8 mouse cellular contexts compared by ENCODE assay signal in genomic region chr19:38258651-38259065, GRCm38 (mm10). TPM values are rescaled to one million over a fixed set of nuclear protein-coding genes. Genes with fewer than 3 reads are reported as not detected.
DNase-seq lines count a peak whose midpoint lies in the region; ATAC-seq and TF ChIP-seq lines count a peak whose summit lies in the region.
"Had no signal": no experiment of that assay in that cellular context is flagged by ENCODE, and none has a peak within 500 bp of the region (broad histone marks: within the 10 kb centered on the region; RNA-seq: fewer than 3 reads in every experiment).

No protein-coding gene starts in this region.

- no peaks in the 10 kb centered on the region for H3K4me1 ChIP-seq in MEL (ENCODE audit: control insufficient read depth in 1 of 2, insufficient read depth in 2 of 2, low read length in 2 of 2)
- peaks cover 6% of the 10 kb centered on the region for H3K4me1 ChIP-seq in limb, embryonic 15.5 days
- H3K4me1 ChIP-seq in intestine, embryonic 16.5 days (ENCODE audit: control insufficient read depth, insufficient read depth, low read length): no peaks in the 10 kb centered on the region

- H3K9me3 ChIP-seq in MEL (replicated peaks; ENCODE audit: insufficient read depth, low read length): no peaks in the 10 kb centered on the region
- no peaks in the 10 kb centered on the region for H3K9me3 ChIP-seq in limb, embryonic 15.5 days
- no peaks in the 10 kb centered on the region for H3K9me3 ChIP-seq in intestine, embryonic 16.5 days (ENCODE audit: control insufficient read depth, low read length)

- no peaks in the 10 kb centered on the region for H3K27me3 ChIP-seq in MEL (ENCODE audit: control insufficient read depth in 1 of 2, insufficient read depth in 2 of 2, low read length in 2 of 2)
- H3K27me3 ChIP-seq in limb, embryonic 15.5 days: no peaks in the 10 kb centered on the region; the same call in 1 of the 2 replicates
- H3K27me3 ChIP-seq in intestine, embryonic 16.5 days (replicated peaks; ENCODE audit: control insufficient read depth, insufficient read depth, low read length): 0 out of 2 replicates have a peak, but pooled peaks cover under 1% of the 10 kb centered on the region

- WGBS in limb, embryonic 15.5 days: 65% methylated on average over 3 of the region's 3 CpGs
- WGBS in intestine, embryonic 16.5 days: 82% methylated on average over 3 of the region's 3 CpGs

- no peak for TF ChIP-seq RAD21 in MEL (IDR thresholded peaks at IDR 0.05; ENCODE audit: low read depth, low read length)

- no peak for TF ChIP-seq CTCF in MEL (IDR thresholded peaks at IDR 0.05 in 2 of 3, conservative IDR thresholded peaks at IDR 0.05 in 1 of 3; ENCODE audit: control insufficient read depth in 1 of 3, insufficient read depth in 1 of 3, low read depth in 2 of 3, low read length in 3 of 3, poor library complexity in 1 of 3, severe bottlenecking in 1 of 3)

- no peaks in the 10 kb centered on the region for H3K36me3 ChIP-seq in MEL (ENCODE audit: control insufficient read depth in 1 of 2, insufficient read depth in 2 of 2, low read length in 2 of 2)
- no peaks in the 10 kb centered on the region for H3K36me3 ChIP-seq in limb, embryonic 15.5 days
- H3K36me3 ChIP-seq in intestine, embryonic 16.5 days (ENCODE audit: control insufficient read depth, insufficient read depth, low read length): no peaks in the 10 kb centered on the region

- TF ChIP-seq POLR2A in MEL (IDR thresholded peaks at IDR 0.05; ENCODE audit: control insufficient read depth in 1 of 2, insufficient read depth in 1 of 2, low read depth in 1 of 2, low read length in 2 of 2, poor library complexity in 1 of 2): no peak

- peak overlapping the region; percentile 28; the same call in 1 of the 2 replicates for H3K4me2 ChIP-seq in limb, embryonic 15.5 days
- no peak overlapping the region for H3K4me2 ChIP-seq in intestine, embryonic 16.5 days (ENCODE audit: low read depth, low read length)

- H3K27ac ChIP-seq in MEL (ENCODE audit: control insufficient read depth, low read depth, low read length): no peak overlapping the region
- H3K27ac ChIP-seq in limb, embryonic 15.5 days: no peak overlapping the region
- H3K27ac ChIP-seq in intestine, embryonic 16.5 days (ENCODE audit: low read length): no peak overlapping the region

- H3K9ac ChIP-seq in MEL (ENCODE audit: control insufficient read depth, low read depth, low read length, poor library complexity, severe bottlenecking): no peak overlapping the region
- no peak overlapping the region for H3K9ac ChIP-seq in limb, embryonic 15.5 days
- no peak overlapping the region for H3K9ac ChIP-seq in intestine, embryonic 16.5 days (ENCODE audit: low read depth, low read length)

- ATAC-seq in limb, embryonic 15.5 days (ENCODE audit: insufficient number of reproducible peaks, low FRiP score, low TSS enrichment, low read depth): no peak
- ATAC-seq in intestine, embryonic 16.5 days: no peak

- peak; percentile 4 for DNase-seq in kidney, adult 18-20 months
- no peak for DNase-seq in kidney, adult 11 months
- no peak for DNase-seq in MEL (ENCODE audit: low read depth, low spot score)
- peak; percentile 69 for DNase-seq in cerebellum, adult 8-10 months
- no peak for DNase-seq in urinary bladder, postnatal 25 days (ENCODE audit: low spot score)
- DNase-seq: heart, postnatal 36 days had no signal

- H3K4me3 ChIP-seq in MEL (ENCODE audit: control insufficient read depth in 1 of 2, insufficient read depth in 1 of 2, low read depth in 2 of 2, low read length in 2 of 2): no peak overlapping the region
- H3K4me3 ChIP-seq in limb, embryonic 15.5 days: no peak overlapping the region
- no peak overlapping the region for H3K4me3 ChIP-seq in intestine, embryonic 16.5 days (ENCODE audit: low read length)

- no peaks in the 10 kb centered on the region for H3K79me2 ChIP-seq in MEL (ENCODE audit: control insufficient read depth, insufficient read depth, low read length, poor library complexity)

- TF ChIP-seq EP300 in MEL (IDR thresholded peaks at IDR 0.05; ENCODE audit: low read depth in 1 of 2, low read length in 2 of 2): no peak

TF ChIP-seq in MEL, 35 proteins besides CTCF, POLR2A, EP300 and RAD21:
- TF ChIP-seq UBTF (IDR thresholded peaks at IDR 0.05; ENCODE audit: borderline replicate concordance, insufficient read depth, low read depth, low read length) (no peak), HCFC1 (IDR thresholded peaks at IDR 0.05; ENCODE audit: low read depth, low read length) (peak; percentile 85), KAT2A (conservative IDR thresholded peaks at IDR 0.05; ENCODE audit: low read depth, low read length) (peak; percentile 42; the same call in 1 of the 2 replicates)
TF ChIP-seq in MEL: peak in this region for 2.

RNA-seq across cellular contexts. Expression of gene Lgi1, which starts 5.7 kb away (rescaled TPM):
- total RNA-seq in MEL (2012; rRNA removed): not detected in 2 replicates
- polyA plus RNA-seq in MEL (2012; ENCODE audit: insufficient read depth in 1 of 2, insufficient read length in 2 of 2, low read depth in 1 of 2, low replicate concordance in 2 of 2, missing spikeins in 1 of 2): under 1 TPM in 1 of 2 experiments, not detected in 1; 0.01 TPM
- polyA plus RNA-seq in limb, embryonic 15.5 days (2015; fragmentation: Nextera tagmentation; extraction: Ambion mirVana): 1.6 and 3.1 TPM in 2 replicates
- polyA plus RNA-seq in intestine, embryonic 16.5 days (2015; fragmentation: Nextera tagmentation; extraction: Ambion mirVana): 0.46 and 0.51 TPM in 2 replicates

RNA-seq across cellular contexts. Expression of gene Fra10ac1, which starts 34.7 kb away (rescaled TPM):
- total RNA-seq in MEL (2012; rRNA removed): 9.1 and 10.7 TPM in 2 replicates
- 10 to 100 TPM in 1 of 2 experiments, not detected in 1; 17.0 TPM for polyA plus RNA-seq in MEL (2012; ENCODE audit: insufficient read depth in 1 of 2, insufficient read length in 2 of 2, low read depth in 1 of 2, low replicate concordance in 2 of 2, missing spikeins in 1 of 2)
- 31.9 and 34.2 TPM in 2 replicates for polyA plus RNA-seq in limb, embryonic 15.5 days (2015; fragmentation: Nextera tagmentation; extraction: Ambion mirVana)
- 29.6 and 33.6 TPM in 2 replicates for polyA plus RNA-seq in intestine, embryonic 16.5 days (2015; fragmentation: Nextera tagmentation; extraction: Ambion mirVana)

Comparison
In these comparisons a context has a peak if more than half of its experiments do, and no peak if none do; other contexts are left out.
1. DNase-seq: peak in kidney, adult 18-20 months (single experiment) and cerebellum, adult 8-10 months (single experiment); none in kidney, adult 11 months (single experiment), MEL (single experiment) and urinary bladder, postnatal 25 days (single experiment).